Mouse (Mus musculus): ENCODE measurements around the gene Sec14l5.

DNA sequence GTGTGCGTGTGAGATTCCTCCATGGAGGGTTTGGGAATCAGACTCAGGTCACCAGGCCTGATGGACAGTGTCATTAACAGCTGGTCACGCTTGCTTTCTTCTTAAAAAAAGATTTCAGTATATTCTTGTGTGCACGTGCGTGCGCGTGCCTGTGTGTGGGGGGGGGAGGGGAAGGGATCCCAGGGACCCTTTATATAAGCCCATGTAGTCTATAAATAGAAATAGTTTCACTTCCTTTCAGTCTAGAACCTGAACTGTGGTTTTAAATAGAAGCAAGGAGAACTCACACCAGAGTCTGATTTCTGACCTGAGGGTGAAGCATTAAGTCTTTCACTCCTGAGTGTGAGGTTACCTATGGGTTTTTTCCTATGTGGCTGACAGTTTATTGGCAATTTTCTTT lies 17.4 kb downstream of the Sec14l5 start:
- no peak for TF ChIP-seq POLR2A (IDR thresholded peaks at IDR 0.05; ENCODE audit: borderline replicate concordance, insufficient read depth, low read length)
- TF ChIP-seq CTCF (IDR thresholded peaks at IDR 0.05; ENCODE audit: borderline replicate concordance, insufficient read depth, low read depth, low read length), result no peak
